In genomic region chr17:30336816-30337215, GRCm38 (mm10) we compare ENCODE assay signal across 27 mouse cellular contexts.
DNase-seq lines count a peak whose midpoint lies in the region.
"Had no signal": no experiment of that assay in that cellular context is flagged by ENCODE, and none has a peak within 500 bp of the region (broad histone marks: within the 10 kb centered on the region; RNA-seq: fewer than 3 reads in every experiment).

No protein-coding gene starts in this region.

- H3K36me3 ChIP-seq in embryonic facial prominence, embryonic 10.5 days (replicated peaks), result no peaks in the 10 kb centered on the region
- H3K36me3 ChIP-seq: embryonic facial prominence, embryonic 13.5 days; forebrain, embryonic 12.5 days; kidney, embryonic 15.5 days; liver, embryonic 12.5 days; neural tube, embryonic 12.5 days had no signal

- no peaks in the 10 kb centered on the region for H3K27me3 ChIP-seq in embryonic facial prominence, embryonic 10.5 days (replicated peaks; ENCODE audit: low read depth, poor library complexity, severe bottlenecking)
- H3K27me3 ChIP-seq: CH12.LX; embryonic facial prominence, embryonic 13.5 days; forebrain, embryonic 12.5 days; kidney, embryonic 15.5 days; liver, embryonic 12.5 days; megakaryocyte, embryonic 14.5 days; neural tube, embryonic 12.5 days had no signal

- H3K9me3 ChIP-seq in embryonic facial prominence, embryonic 10.5 days, result no peaks in the 10 kb centered on the region
- H3K9me3 ChIP-seq: embryonic facial prominence, embryonic 13.5 days; forebrain, embryonic 12.5 days; kidney, embryonic 15.5 days; liver, embryonic 12.5 days; megakaryocyte, embryonic 14.5 days; neural tube, embryonic 12.5 days had no signal

- no peak overlapping the region for H3K4me3 ChIP-seq in embryonic facial prominence, embryonic 10.5 days
- H3K4me3 ChIP-seq: embryonic facial prominence, embryonic 13.5 days; erythroblast, embryonic 14.5 days; forebrain, embryonic 12.5 days; kidney, embryonic 15.5 days; liver, embryonic 12.5 days; neural tube, embryonic 12.5 days had no signal

- peaks cover 41% of the 10 kb centered on the region for H3K4me1 ChIP-seq in embryonic facial prominence, embryonic 10.5 days

- peak overlapping the region; percentile 61 for H3K27ac ChIP-seq in embryonic facial prominence, embryonic 10.5 days (replicated peaks)
- H3K27ac ChIP-seq: embryonic facial prominence, embryonic 13.5 days; forebrain, embryonic 12.5 days; hindbrain, embryonic 14.5 days; kidney, embryonic 15.5 days; liver, embryonic 12.5 days; neural tube, embryonic 12.5 days had no signal

- DNase-seq in heart, adult 11 months, result peak; percentile 82
- no peak for DNase-seq in heart, postnatal 10 days
- peak; percentile 8 for DNase-seq in thymus, postnatal 0 days (ENCODE audit: low spot score)
- DNase-seq in thymus, adult 18-20 months, result no peak
- no peak for DNase-seq in embryonic facial prominence, embryonic 10.5 days (ENCODE audit: low spot score)
- peak; percentile 23 for DNase-seq in retina, postnatal 1 day
- DNase-seq in lung, postnatal 25 days (ENCODE audit: low spot score), result no peak
- DNase-seq: adrenal gland, postnatal 14 days; cerebellum, adult 11 months; cerebellum, adult 9-10 months; embryo, embryonic 11 days; gastrocnemius, postnatal 25 days; heart, adult 18-20 months; heart, postnatal 4 days; kidney, adult 11 months; kidney, postnatal 25 days; liver, postnatal 0 days; lung, postnatal 4 days had no signal

- WGBS in embryonic facial prominence, embryonic 10.5 days, result 63% methylated on average over 7 of the region's 7 CpGs

- intact Hi-C loops in heart, postnatal 10 days (cut with DNase I), result no loop called here

Comparison
In these comparisons a context has a peak if more than half of its experiments do, and no peak if none do; other contexts are left out.
1. DNase-seq: peak in heart, adult 11 months (single experiment), thymus, postnatal 0 days (single experiment) and retina, postnatal 1 day (single experiment); none in heart, postnatal 10 days (0 of 2), thymus, adult 18-20 months (0 of 2), embryonic facial prominence, embryonic 10.5 days (single experiment) and lung, postnatal 25 days (single experiment).